Mouse (Mus musculus): ENCODE results near the gene Efhd2. TPM values are rescaled to one million over a fixed set of nuclear protein-coding genes. Genes with fewer than 3 reads are reported as not detected.

Gene Efhd2
- polyA plus RNA-seq, 1 experiment from 2014 or later = 112 TPM

GRCm38 (mm10) chr4:141834536-141835095 is 40.1 kb downstream of the Efhd2 start:
- Histone ChIP-seq H3K4me1 (0 out of 2 replicates have a peak, but pooled peaks cover 2% of the 10 kb centered on the region), H3K27ac (replicated peaks) (no peak overlapping the region), H3K4me3 (no peak overlapping the region), H3K9ac (replicated peaks) (no peak overlapping the region), H3K4me2 (replicated peaks) (no peak overlapping the region), H3K36me3 (no peaks in the 10 kb centered on the region), H3K27me3 (no peaks in the 10 kb centered on the region), H3K9me3 (no peaks in the 10 kb centered on the region)
- 79% methylated on average over 5 of the region's 5 CpGs for WGBS
- ATAC-seq (ENCODE audit: low FRiP score, low read depth) = no peak

- Histone ChIP-seq H3K36me3 (no peaks in the 10 kb centered on the region), H3K9ac (replicated peaks) (no peak overlapping the region), H3K4me3 (no peak overlapping the region), H3K27me3 (no peaks in the 10 kb centered on the region), H3K9me3 (no peaks in the 10 kb centered on the region), H3K4me1 (0 out of 2 replicates have a peak, but pooled peaks cover 2% of the 10 kb centered on the region), H3K27ac (replicated peaks) (no peak overlapping the region), H3K4me2 (replicated peaks) (no peak overlapping the region)
- 50% methylated on average over 1 of the region's 1 CpGs for WGBS
- no peak for ATAC-seq (ENCODE audit: low FRiP score, low read depth)
These were observed 40.8 kb downstream of the Efhd2 start for GRCm38 (mm10) chr4:141833911-141834310.

GRCm38 (mm10) chr4:141831361-141831760 is 43.4 kb downstream of the Efhd2 start:
- Histone ChIP-seq H3K27me3 (no peaks in the 10 kb centered on the region), H3K9ac (replicated peaks) (no peak overlapping the region), H3K4me3 (no peak overlapping the region), H3K27ac (replicated peaks) (no peak overlapping the region), H3K36me3 (no peaks in the 10 kb centered on the region), H3K4me2 (replicated peaks) (no peak overlapping the region), H3K9me3 (no peaks in the 10 kb centered on the region), H3K4me1 (0 out of 2 replicates have a peak, but pooled peaks cover 2% of the 10 kb centered on the region)
- ATAC-seq (ENCODE audit: low FRiP score, low read depth) = no peak
- WGBS = 76% methylated on average over 7 of the region's 7 CpGs

GRCm38 (mm10) chr4:141830381-141830780 is 44.3 kb downstream of the Efhd2 start:
- Histone ChIP-seq H3K9ac (replicated peaks) (no peak overlapping the region), H3K36me3 (no peaks in the 10 kb centered on the region)

GRCm38 (mm10) chr4:141828177-141828576 is 46.5 kb downstream of the Efhd2 start:
- Histone ChIP-seq H3K27me3 (no peaks in the 10 kb centered on the region), H3K27ac (replicated peaks) (no peak overlapping the region), H3K4me2 (replicated peaks) (no peak overlapping the region), H3K4me1 (0 out of 2 replicates have a peak, but pooled peaks cover 2% of the 10 kb centered on the region), H3K36me3 (no peaks in the 10 kb centered on the region), H3K4me3 (no peak overlapping the region), H3K9ac (replicated peaks) (no peak overlapping the region), H3K9me3 (no peaks in the 10 kb centered on the region)
- 80% methylated on average over 4 of the region's 4 CpGs for WGBS
- no peak for ATAC-seq (ENCODE audit: low FRiP score, low read depth)

More at GRCm38 (mm10) chr4:141830381-141830780, 44.3 kb downstream of the Efhd2 start:
- Histone ChIP-seq H3K9me3 (no peaks in the 10 kb centered on the region), H3K4me3 (no peak overlapping the region), H3K27ac (replicated peaks) (no peak overlapping the region), H3K4me2 (replicated peaks) (no peak overlapping the region), H3K27me3 (no peaks in the 10 kb centered on the region), H3K4me1 (0 out of 2 replicates have a peak, but pooled peaks cover 2% of the 10 kb centered on the region)
- ATAC-seq (ENCODE audit: low FRiP score, low read depth) = no peak
- WGBS = 50% methylated on average over 11 of the region's 11 CpGs

- Histone ChIP-seq H3K9ac (replicated peaks) (no peak overlapping the region), H3K27ac (replicated peaks) (no peak overlapping the region), H3K4me1 (0 out of 2 replicates have a peak, but pooled peaks cover 2% of the 10 kb centered on the region), H3K4me3 (no peak overlapping the region), H3K27me3 (no peaks in the 10 kb centered on the region), H3K36me3 (no peaks in the 10 kb centered on the region), H3K9me3 (no peaks in the 10 kb centered on the region), H3K4me2 (replicated peaks) (no peak overlapping the region)
- WGBS = 93% methylated on average over 2 of the region's 2 CpGs
- no peak for ATAC-seq (ENCODE audit: low FRiP score, low read depth)
These were observed 47.3 kb downstream of the Efhd2 start for GRCm38 (mm10) chr4:141827401-141827800.

- Histone ChIP-seq H3K9me3 (no peaks in the 10 kb centered on the region), H3K4me2 (replicated peaks) (no peak within 1 kb of the TSS), H3K27me3 (no peaks in the 10 kb centered on the region), H3K4me1 (0 out of 2 replicates have a peak, but pooled peaks cover 2% of the 10 kb centered on the region), H3K36me3 (no peaks in the 10 kb centered on the region), H3K9ac (replicated peaks) (no peak within 1 kb of the TSS), H3K27ac (replicated peaks) (no peak within 1 kb of the TSS), H3K4me3 (no peak within 1 kb of the TSS)
- no peak for ATAC-seq (ENCODE audit: low FRiP score, low read depth)
- 70% methylated on average over 5 of the region's 5 CpGs for WGBS
These were observed 48.7 kb downstream of the Efhd2 start, which contains the start of gene Cela2a for GRCm38 (mm10) chr4:141826060-141826459. Cela2a (minus strand) TSS chr4:141826160.

- ATAC-seq (ENCODE audit: low FRiP score, low read depth) = no peak
- Histone ChIP-seq H3K27me3 (no peaks in the 10 kb centered on the region), H3K9ac (replicated peaks) (no peak overlapping the region), H3K36me3 (no peaks in the 10 kb centered on the region), H3K4me1 (no peaks in the 10 kb centered on the region), H3K4me2 (replicated peaks) (no peak overlapping the region), H3K27ac (replicated peaks) (no peak overlapping the region), H3K9me3 (no peaks in the 10 kb centered on the region), H3K4me3 (no peak overlapping the region)
- 73% methylated on average over 3 of the region's 3 CpGs for WGBS
These were observed 51.7 kb downstream of the Efhd2 start for GRCm38 (mm10) chr4:141822979-141823378.

GRCm38 (mm10) chr4:141822089-141822488 is 52.6 kb downstream of the Efhd2 start:
- no peaks in the 10 kb centered on the region for H3K36me3 ChIP-seq
- no peak overlapping the region for H3K4me3 ChIP-seq
- H3K9ac ChIP-seq (replicated peaks) = no peak overlapping the region
- no peak overlapping the region for H3K4me2 ChIP-seq (replicated peaks)
- H3K27me3 ChIP-seq = no peaks in the 10 kb centered on the region
- no peaks in the 10 kb centered on the region for H3K9me3 ChIP-seq
- H3K27ac ChIP-seq (replicated peaks) = no peak overlapping the region
- no peak for ATAC-seq (ENCODE audit: low FRiP score, low read depth)
- WGBS = 80% methylated on average over 10 of the region's 10 CpGs
- H3K4me1 ChIP-seq = peaks cover 3% of the 10 kb centered on the region; the same call in 1 of the 2 replicates

GRCm38 (mm10) chr4:141821178-141821577 is 53.5 kb downstream of the Efhd2 start:
- no peak overlapping the region for H3K4me3 ChIP-seq
- WGBS = 79% methylated on average over 3 of the region's 3 CpGs
- no peak for ATAC-seq (ENCODE audit: low FRiP score, low read depth)

GRCm38 (mm10) chr4:141819316-141819715 is 55.4 kb downstream of the Efhd2 start:
- Histone ChIP-seq H3K9me3 (no peaks in the 10 kb centered on the region), H3K4me3 (no peak overlapping the region), H3K27ac (replicated peaks) (no peak overlapping the region), H3K4me2 (replicated peaks) (no peak overlapping the region), H3K4me1 (peaks cover 12% of the 10 kb centered on the region; the same call in 1 of the 2 replicates), H3K36me3 (0 out of 2 replicates have a peak, but pooled peaks cover 7% of the 10 kb centered on the region), H3K9ac (replicated peaks) (no peak overlapping the region), H3K27me3 (no peaks in the 10 kb centered on the region)
- 88% methylated on average over 7 of the region's 7 CpGs for WGBS
- no peak for ATAC-seq (ENCODE audit: low FRiP score, low read depth)

More at GRCm38 (mm10) chr4:141821178-141821577, 53.5 kb downstream of the Efhd2 start:
- Histone ChIP-seq H3K36me3 (no peaks in the 10 kb centered on the region), H3K9me3 (no peaks in the 10 kb centered on the region), H3K27ac (replicated peaks) (no peak overlapping the region), H3K27me3 (no peaks in the 10 kb centered on the region), H3K4me2 (replicated peaks) (no peak overlapping the region), H3K9ac (replicated peaks) (no peak overlapping the region), H3K4me1 (peaks cover 8% of the 10 kb centered on the region; the same call in 1 of the 2 replicates)

- ATAC-seq (ENCODE audit: low FRiP score, low read depth) = no peak
- Histone ChIP-seq H3K4me3 (no peak overlapping the region), H3K36me3 (peaks cover 12% of the 10 kb centered on the region), H3K9ac (replicated peaks) (no peak overlapping the region), H3K4me2 (replicated peaks) (no peak overlapping the region), H3K27me3 (no peaks in the 10 kb centered on the region), H3K27ac (replicated peaks) (no peak overlapping the region), H3K4me1 (peaks cover 12% of the 10 kb centered on the region; the same call in 1 of the 2 replicates), H3K9me3 (no peaks in the 10 kb centered on the region)
- WGBS = 91% methylated on average over 13 of the region's 13 CpGs
These were observed 55.9 kb downstream of the Efhd2 start for GRCm38 (mm10) chr4:141818861-141819260.
